Mouse (Mus musculus): ENCODE data around the gene Celsr3.
A peak's percentile ranks its signal among the peaks of the same experiment; 100 is the strongest.

Gene Celsr3

DNA sequence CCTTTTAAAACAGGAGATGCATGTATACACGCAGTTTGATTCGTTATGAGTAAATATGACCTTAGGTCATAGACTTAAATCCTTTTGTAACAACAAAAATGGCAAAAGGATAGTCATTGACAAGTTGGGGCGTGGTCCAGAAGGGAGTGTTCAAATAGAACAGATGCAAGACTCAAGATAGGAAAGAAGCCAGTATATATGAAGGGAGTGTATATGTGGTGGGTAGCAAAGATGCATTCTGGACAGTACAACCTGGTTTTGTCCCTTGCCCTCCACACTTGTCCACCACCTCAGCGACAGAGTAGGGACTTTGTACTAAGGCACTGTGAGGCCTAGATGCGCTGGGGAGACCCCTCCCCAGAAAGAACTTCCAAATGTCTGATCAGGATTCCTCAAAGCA lies 18.4 kb upstream of the Celsr3 start:
- DNase-seq = no peak

DNA sequence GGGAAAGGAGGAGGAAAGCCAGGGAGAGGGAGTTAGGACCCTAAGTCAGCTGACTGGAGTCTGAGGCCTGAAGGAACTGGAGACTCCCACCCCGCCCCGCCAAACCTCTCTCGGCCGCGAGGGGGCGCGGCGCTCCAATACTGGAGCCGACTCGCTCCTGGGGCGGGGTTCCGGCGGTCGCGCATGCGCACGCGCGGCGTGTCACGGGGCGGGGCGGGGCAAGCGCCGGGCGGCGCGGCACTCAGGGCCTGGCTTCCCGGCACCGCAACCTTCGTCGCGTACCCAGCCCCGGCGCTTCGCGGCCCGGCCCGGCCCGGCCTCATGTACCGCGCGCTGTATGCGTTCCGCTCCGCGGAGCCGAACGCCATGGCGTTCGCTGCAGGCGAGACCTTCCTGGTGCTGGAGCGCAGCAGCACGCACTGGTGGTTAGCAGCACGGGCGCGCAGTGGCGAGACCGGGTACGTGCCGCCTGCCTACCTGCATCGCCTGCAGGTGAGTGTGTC lies 17.9 kb upstream of the Celsr3 start, which contains the start of gene Nckipsd:
Gene Nckipsd (plus strand): TSS at position 206 of the 503 bp plus-strand sequence.
- DNase-seq = peak; percentile 92 to 96

DNA sequence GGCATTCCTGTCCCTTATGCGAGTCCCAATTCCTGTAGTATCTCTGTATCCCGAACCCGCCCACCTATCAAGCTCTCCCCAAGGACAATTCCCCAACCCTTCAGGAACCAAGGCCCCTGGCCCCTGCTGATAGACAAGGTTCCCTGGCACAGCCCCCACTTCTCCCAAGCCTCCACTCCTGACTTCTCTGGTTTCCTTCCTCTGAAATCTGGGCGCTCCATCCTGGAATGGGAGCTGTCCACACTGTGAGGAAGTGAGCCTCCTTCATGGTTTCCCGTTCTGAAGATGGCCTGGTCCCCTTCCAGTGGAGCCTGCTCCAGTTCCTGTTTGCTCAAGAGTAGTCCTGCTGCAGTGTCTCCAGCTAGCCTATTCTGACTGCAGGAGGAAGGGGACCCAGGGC lies 16.9 kb upstream of the Celsr3 start:
- no peak for DNase-seq

DNA sequence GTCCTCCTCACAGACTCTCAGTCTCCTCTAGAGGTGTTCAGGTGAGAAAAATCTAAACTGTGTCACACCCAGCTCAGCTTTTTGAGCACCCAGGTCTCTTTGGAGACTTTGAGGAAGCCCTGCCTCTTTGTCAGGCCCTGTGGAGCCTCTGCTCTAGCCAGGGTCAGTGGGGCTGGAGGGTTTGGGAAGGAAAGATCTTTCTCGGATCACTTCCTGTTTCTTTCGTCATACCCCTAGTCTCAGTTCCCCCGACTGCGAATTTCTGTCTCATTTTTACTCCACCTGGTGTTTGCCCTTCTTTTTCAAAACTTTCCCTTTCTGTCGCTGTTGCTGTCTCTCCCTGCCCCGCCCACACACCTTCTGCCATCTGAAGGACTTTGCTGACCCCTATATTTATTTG lies 16.4 kb upstream of the Celsr3 start:
- DNase-seq = no peak

DNA sequence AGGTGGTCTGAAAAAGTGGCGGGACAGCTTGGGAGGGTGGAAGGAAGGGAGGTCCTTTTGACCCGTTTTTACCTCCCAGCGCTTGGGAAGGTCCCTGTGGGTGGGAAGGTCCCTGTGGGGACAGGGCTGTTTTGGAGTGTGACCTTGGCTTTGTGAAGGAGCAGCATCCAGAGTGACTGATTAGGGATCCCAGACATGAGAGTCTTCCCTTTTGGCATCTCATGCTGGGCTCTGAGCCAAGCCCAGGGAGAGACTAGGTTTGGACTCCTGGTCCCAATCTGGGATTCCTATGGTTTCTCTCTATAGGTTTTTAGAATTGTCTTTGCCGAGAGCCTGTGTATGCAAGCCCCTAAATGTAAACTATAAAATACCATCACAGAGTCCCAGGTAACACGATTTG lies 15.6 kb upstream of the Celsr3 start:
- no peak for DNase-seq

DNA sequence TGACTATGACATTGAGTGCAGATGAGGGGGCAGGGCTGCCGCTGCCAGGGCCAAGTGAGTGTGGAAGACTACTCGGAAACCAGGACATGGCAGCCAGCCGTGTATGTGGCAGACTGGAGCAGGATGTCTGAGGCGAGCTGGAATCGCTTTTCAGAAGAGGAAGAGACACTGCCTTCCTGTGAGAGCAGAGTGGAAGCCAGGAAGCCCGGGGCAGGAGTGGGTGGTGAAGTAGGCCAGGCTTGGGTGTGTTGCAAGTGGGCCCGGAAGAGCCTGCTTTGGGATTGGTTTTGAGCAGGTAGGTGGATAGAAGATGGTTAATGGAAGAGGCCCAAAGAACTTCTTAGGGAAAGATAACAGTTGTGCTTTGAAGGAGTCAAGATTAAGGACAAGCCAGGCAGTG lies 10.6 kb upstream of the Celsr3 start:
- DNase-seq = no peak

DNA sequence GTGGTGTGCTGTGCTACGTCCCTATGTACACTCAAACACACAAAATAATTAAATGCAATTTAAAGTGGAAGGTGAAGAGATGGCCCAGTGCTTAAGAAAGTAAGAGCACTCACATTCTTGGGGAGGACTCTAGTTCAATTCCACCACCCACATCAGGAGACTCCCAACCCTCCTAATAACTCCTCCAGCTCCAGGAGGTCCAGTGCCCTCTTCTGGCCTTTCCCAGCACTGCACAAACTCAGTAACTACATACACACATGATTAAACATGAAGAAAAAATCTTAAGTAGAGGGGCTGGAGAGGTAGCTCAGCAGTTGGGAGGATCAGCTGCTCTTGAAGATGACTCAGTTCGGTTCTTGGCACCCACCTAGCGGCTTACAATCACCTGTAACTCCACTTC lies 6.6 kb upstream of the Celsr3 start:
- peak; percentile 39 to 56 for DNase-seq

DNA sequence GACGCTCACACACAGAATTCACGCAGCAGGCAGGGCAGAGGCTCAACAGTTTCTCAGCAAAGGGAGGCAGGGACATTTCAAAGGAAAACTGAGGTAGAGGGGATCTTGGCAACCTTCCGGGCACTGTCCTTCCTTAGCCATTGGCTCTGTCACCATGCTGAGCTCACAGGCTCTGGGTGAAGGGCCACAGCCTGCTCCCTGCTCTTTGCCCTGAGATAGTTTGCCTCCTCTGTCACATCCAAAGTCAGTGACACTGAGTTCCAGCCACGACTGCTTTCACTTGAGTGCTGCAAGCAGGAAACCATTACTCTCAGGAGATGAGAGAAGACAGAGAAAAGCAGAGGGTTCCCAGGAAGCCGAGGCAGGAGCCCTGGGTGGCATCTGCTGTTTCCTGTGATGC lies 6.0 kb upstream of the Celsr3 start:
- DNase-seq = no peak

DNA sequence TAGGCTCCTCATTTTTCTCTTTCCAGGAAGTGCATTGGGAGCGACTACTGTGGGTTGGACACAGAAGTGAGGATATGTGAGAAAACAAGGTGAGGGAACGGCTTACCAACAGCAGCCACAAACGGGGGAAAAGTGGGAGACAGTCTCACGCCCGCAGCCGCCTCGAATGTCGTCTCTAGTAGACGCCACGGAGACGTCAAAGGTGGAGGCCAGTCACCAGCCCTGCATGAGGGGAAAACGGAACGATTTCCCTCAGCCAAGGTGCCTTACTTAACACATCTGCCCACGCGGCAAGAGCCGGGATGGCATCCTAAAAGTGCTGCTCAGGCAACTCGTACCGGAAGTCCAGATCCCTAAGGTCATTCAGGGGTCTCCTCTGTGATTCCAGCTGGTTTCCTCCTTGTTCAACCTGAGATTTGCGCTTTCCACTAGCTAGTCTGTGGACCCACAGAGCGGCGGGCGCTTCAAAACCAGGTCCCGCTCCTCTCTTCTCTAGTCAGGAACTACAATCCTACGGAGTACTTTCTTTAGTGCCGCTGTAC lies 1.9 kb upstream of the Celsr3 start:
- no peak for DNase-seq

DNA sequence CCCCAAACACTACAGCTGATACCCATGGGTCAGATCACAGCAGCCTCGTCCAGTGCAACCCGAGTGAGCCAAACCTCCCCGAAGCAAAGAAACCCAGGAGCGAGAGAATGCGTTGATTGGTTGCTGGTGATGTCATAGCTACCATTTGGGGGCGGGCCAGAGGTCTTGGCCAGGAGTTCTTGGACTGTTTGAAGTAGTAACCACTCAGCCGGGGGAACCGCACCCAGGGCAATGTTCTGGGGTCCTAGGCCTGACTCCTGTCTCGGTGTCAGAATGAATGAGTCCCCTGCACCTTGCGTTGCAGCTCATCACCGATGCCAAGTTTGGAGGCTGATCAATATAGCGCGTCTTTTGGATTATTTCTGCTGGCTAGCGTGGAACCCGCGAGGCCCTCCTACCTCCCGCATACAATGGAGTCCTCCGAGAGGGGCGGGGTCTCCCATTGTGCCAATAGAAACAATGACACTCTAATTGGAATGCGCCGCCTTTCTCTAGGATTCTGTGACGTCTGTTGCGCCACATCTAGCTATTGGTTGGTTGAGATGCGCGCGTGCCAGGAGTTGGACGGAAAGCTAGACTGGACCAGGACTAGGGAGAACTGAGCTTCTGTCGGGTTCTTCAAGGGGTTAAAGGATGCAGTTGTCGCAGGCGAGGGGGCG lies 1.2 kb upstream of the Celsr3 start:
- DNase-seq = no peak

DNA sequence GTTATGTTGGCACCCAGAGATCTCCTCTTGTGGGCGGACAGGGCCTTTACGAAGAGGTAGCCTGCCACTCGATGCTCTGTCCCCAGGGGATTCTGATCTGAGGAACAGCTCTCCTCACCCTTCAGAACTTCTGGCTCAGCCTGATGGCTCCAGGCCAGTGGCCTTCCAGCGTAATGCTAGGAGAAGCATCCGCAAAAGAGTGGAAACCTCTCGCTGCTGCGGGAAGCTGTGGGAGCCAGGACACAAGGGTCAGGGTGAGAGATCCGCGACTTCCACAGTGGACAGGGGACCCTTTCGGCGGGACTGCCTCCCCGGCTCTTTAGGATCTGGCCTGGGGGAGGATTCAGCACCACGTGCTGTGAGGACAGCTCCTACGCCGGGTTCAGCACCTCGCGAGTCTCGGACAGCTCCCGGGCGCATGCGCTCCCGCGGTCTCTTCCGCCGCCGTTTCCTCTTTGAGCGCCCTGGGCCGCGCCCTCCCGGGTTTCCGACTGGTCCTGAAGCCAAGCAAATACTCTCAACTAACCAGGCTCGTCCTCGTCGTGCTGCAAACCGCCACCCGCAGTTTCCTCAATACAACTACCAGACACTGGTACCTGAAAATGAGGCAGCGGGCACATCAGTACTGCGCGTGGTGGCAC lies 700 bp downstream of the Celsr3 start:
- DNase-seq = peak; percentile 74

DNA sequence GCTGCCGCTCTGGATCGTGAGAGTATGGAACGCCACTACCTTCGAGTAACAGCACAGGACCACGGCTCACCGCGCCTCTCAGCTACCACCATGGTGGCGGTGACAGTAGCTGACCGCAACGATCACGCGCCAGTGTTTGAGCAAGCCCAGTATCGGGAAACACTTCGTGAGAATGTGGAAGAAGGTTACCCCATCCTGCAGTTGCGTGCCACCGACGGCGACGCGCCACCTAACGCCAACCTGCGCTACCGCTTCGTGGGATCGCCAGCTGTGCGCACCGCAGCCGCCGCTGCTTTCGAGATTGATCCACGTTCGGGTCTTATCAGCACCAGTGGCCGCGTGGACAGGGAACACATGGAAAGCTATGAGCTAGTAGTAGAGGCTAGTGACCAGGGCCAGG lies 1.3 kb downstream of the Celsr3 start:
- DNase-seq = peak in 1 of 2 experiments; percentile 16

DNA sequence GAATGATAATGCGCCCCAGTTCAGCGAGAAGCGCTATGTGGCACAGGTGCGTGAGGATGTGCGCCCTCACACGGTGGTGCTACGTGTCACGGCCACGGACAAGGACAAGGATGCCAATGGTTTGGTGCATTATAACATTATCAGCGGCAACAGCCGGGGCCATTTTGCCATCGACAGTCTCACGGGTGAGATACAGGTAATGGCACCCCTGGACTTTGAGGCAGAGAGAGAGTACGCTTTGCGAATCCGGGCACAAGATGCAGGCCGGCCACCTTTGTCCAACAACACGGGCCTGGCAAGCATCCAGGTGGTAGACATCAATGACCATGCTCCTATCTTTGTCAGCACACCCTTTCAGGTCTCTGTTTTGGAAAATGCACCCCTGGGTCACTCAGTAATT lies 1.8 kb downstream of the Celsr3 start:
- DNase-seq = no peak

DNA sequence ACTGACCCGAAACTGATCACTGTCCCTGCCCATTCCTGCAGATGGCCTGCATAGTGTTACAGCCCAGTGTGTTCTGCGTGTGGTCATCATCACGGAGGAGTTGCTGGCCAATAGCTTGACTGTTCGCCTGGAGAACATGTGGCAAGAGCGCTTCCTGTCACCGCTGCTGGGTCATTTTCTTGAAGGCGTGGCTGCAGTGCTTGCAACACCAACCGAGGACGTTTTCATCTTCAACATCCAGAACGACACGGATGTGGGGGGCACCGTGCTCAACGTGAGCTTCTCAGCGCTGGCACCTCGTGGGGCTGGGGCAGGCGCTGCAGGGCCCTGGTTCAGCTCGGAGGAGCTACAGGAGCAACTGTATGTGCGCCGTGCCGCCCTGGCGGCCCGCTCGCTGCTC lies 5.5 kb downstream of the Celsr3 start:
- DNase-seq = no peak

DNA sequence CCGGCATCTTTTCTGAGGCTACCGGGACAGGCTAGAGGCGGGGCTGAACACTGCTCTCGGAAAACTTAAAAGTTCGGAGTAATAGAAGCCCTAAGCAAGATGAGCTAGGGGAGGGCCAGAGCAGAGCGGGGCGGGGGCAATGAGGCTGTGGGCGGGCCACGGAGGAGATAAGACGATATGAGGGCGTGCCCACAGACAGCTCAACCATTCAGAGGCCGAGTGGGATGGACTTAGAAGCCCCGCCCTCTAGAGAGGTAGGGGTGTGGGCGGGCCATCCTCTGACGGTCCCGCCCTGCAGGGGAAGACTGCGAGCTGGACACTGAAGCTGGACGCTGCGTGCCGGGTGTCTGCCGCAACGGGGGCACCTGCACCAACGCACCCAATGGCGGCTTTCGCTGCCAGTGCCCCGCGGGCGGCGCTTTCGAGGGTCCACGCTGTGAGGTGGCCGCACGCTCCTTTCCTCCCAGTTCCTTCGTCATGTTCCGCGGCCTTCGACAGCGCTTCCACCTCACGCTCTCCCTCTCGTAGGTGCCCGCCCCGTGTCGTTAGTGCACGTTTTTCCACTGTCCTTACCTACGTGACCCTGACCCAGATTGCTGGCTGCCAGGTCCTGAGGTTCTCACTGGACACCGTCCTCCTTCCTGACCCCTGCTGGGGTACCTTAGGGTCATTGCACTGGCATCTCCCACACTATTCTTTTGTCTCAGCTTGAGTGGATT lies 6.4 kb downstream of the Celsr3 start:
- peak; percentile 56 to 76 for DNase-seq

DNA sequence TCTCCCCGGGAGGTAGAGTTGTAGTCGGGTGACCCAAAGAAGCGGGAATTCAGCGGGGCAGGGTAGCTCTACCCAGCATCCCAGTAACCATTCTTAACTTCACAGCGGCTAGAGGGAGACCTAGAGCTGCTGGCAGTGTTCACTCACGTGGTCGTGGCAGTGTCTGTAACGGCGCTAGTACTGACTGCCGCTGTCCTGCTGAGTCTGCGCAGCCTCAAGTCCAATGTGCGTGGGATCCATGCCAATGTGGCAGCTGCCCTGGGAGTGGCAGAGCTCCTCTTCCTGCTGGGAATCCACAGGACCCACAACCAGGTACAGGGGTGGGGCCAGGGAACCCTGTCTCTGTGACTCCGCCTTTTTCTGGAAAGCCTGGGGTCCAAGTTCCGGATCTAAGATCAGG lies 16.9 kb downstream of the Celsr3 start:
- DNase-seq = no peak

DNA sequence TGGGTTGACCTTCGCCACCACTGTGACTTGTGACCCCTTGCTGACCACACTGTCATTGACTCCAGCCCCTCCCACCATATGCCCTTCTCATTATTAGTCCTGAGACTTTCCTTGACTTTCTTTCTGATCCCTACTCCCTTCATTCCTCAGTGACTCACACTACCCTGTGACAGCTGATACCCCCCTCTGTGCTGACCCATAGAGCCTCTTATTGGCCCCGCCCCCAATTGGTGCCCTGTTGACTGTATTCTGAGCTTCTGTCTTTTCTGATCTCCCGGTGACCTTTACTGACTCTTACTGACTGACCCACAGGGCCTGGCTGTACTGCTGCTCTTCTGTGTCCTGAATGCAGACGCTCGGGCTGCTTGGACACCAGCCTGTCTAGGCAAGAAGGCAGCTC lies 19.3 kb downstream of the Celsr3 start:
- DNase-seq = no peak

DNA sequence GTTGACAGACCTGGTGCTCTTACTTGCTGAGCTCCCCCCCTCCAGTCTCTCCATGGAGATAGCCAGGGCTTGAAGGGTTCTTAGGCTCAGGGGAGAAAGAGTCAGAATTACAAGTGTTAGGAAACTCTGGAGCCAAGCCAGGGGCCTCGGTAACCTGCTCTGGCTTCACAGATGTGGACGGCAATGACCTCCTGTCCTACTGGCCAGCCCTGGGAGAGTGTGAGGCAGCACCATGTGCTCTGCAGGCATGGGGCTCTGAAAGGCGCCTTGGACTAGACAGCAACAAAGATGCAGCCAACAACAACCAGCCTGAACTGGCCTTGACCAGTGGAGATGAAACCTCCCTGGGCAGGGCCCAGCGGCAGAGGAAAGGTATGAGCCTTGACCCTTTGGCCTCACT lies 21.3 kb downstream of the Celsr3 start:
- no peak for DNase-seq

DNA sequence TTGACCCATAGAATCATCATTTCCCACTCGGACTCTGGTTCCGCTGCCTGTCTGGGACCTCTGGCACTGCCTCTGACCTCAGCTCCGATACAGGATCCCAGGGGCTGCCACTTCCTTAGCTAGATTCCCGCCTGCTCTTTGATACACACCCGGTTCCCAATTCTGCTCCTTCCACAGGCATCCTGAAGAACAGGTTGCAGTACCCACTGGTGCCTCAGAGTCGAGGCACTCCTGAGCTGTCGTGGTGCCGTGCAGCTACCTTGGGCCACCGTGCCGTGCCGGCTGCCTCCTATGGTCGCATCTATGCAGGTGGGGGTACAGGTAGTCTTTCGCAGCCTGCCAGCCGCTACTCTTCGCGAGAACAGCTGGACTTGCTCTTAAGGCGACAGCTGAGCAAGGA lies 22.3 kb downstream of the Celsr3 start:
- DNase-seq = no peak

DNA sequence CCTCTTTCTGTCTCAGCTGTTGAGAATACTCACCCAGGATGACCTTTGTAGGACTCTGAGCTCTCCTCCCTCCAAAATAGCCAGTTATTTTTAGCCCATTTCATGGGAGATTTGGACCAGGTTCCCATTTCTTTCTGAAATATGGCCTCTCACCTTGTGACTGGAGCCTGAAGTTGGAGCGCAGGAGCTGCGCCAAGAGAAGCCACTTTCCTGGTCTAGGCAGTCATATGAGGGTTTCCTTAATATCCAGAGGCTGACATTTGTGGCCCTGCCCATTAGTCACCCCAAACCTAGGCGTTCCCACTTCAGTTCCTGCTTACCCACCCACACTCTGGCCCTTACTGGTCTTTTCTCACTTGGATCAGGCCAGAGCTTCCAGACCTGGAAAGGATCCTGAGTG lies 26.9 kb downstream of the Celsr3 start, which contains the start of gene Slc26a6:
Gene Slc26a6 (plus strand): TSS at position 308 of the 400 bp plus-strand sequence.
- no peak for DNase-seq

DNA sequence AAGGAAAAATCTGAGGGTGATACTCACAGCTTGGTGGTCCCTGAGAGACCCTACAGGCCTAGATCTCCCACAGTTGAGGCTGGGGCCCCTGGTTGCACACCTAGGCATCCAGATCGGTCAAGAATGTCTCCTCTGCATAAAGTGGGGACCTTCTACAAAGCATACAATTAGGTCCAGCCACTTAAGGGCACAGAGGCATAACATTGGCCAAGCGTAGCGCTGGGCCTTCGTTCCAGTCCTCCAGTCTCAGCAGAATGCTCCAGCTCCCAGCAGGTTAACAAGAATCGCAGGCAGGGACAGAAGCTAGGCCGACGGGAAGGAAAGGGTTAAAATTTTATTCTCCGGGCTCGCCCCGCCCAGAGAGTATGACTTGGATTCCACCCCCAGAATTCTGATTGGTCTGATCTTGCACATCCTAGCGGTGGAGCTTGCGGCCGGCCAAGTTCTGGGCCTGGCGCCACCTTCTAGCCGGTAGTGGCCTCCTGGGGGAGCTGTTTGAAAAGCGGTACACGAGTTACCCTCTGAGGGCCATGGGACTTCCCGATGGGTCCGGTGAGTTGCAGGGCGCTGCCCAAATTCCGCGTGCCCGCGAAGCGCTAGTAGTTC lies 27.6 kb downstream of the Celsr3 start:
- peak; percentile 87 to 89 for DNase-seq

DNA sequence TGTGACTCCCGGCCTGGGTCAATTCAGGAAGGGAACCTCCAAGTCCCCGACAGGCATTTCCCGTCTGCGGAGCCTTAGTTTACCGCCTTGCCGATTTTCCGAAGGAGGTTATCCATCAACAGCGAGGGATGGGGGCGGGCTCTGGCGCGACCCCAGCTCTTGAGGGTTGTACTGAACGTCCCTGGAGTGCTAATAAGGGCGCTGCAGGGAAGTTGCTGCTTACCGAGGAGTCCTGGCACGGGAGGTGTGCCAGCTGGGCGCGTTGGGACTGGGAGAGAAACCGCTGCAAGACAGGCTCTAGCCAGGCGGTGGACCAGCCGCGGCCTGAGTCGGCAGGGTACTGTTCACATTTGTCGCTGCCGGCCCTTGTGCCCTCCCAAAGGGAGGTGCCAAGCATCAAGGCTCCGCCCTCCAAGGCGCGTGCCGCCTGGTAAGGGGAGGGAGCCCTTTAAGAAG lies 28.1 kb downstream of the Celsr3 start:
- DNase-seq = peak; percentile 82 to 88

DNA sequence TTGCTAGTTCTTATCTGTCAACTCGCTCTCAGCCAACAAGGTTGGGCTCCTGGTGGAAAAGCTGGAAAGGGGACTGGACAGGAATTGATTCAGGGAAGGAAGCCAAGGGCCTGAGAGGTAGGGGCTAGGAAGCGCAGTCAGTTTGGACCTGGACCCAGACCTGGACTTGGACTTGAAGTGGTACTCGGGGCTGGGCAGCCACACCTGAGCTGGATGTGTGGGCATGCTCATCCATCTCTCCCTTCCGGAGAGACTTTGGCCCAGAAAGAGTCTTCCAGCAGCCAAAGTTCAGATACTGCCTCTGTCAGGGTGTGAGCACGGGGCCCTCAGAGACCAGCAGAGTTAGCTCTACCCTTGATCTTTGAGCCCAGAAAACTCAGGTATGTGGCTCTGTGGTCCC lies 29.2 kb downstream of the Celsr3 start:
- no peak for DNase-seq
